Mouse (Mus musculus): ENCODE data around the gene Cog5. TPM values are rescaled to one million over a fixed set of nuclear protein-coding genes. Genes with fewer than 3 reads are reported as not detected.

Gene Cog5
- polyA plus RNA-seq, 1 experiment from 2014 or later, result 33.1 TPM

DNA sequence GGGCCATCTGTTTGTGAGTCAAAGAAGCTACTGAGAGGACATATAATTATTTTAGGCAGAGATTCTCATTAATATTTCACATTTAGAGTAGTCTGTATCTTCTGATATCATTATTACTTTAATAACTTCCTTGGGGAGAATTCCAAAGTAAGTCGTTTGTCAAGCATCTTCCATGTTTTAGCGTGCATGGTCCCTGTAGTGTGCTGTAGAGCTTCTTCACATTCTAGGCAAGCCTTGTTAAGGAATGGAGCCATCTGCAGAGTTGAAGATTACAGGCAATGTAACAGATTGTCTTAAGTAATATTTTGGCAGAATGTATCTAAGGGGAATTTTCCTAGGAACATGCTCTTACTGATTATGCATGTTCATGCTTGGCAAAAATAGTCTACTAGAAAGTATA, 171.8 kb downstream of the Cog5 start:
- no peak overlapping the region for H3K4me3 ChIP-seq
- peaks cover 12% of the 10 kb centered on the region for H3K36me3 ChIP-seq
- H3K27me3 ChIP-seq, result no peaks in the 10 kb centered on the region
- no peak overlapping the region for H3K9ac ChIP-seq
- WGBS, result 75% methylated on average over 2 of the region's 2 CpGs
- no peaks in the 10 kb centered on the region for H3K9me3 ChIP-seq
- H3K27ac ChIP-seq (replicated peaks), result no peak overlapping the region
- ATAC-seq (ENCODE audit: low read depth), result no peak
- H3K4me1 ChIP-seq (replicated peaks), result peaks cover 7% of the 10 kb centered on the region; the same call in 1 of the 2 replicates
- no peak overlapping the region for H3K4me2 ChIP-seq

DNA sequence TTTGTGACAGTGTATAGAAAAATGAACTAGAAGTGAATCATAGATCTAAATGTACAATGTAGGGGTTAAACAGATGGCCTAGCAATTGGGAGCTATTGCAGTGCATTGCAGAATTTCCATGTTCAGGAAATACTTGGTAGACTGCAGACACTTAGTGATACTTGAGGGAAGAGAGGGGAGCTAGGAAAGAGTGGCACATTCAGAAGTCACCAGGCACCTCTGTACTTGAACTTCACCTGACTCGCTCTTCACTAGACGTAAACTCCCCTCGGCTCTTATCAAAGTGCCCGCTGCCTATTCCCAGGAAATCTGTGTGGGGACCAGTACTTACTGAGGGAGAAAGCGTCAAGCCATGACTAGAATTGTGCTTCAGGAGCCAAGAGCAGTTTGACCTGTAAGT, 180.8 kb downstream of the Cog5 start:
- WGBS, result 75% methylated on average over 5 of the region's 5 CpGs
- 0 out of 2 replicates have a peak, but pooled peaks cover 4% of the 10 kb centered on the region for H3K36me3 ChIP-seq
- H3K4me2 ChIP-seq, result no peak overlapping the region
- H3K27me3 ChIP-seq, result no peaks in the 10 kb centered on the region
- no peak for ATAC-seq (ENCODE audit: low read depth)
- no peak overlapping the region for H3K4me3 ChIP-seq
- no peaks in the 10 kb centered on the region for H3K9me3 ChIP-seq
- 0 out of 2 replicates have a peak, but pooled peaks cover 5% of the 10 kb centered on the region for H3K4me1 ChIP-seq (replicated peaks)
- no peak overlapping the region for H3K9ac ChIP-seq
- H3K27ac ChIP-seq (replicated peaks), result no peak overlapping the region

DNA sequence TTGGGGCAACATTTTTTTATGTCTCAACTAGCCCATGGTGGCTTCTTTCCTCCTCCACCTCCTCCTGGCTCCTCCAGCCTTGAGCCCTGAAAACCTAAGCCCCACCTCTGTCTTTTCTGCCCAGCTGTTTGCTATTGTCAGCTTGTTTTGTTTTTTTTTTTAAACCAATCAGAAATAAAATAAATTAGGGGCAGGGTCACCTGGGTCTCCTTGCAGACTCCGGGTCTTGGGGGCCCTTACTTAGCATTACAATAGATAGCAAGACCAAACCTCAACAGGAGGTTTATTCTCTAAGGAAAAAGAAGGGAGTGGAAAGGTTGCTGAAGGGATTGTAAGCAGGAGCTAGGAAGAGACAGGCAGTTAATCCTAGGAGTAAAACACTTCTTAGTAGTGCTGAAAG, 181.5 kb downstream of the Cog5 start:
- 5% methylated on average over 1 of the region's 1 CpGs for WGBS
- no peaks in the 10 kb centered on the region for H3K27me3 ChIP-seq
- H3K36me3 ChIP-seq, result 0 out of 2 replicates have a peak, but pooled peaks cover 4% of the 10 kb centered on the region
- 0 out of 2 replicates have a peak, but pooled peaks cover 5% of the 10 kb centered on the region for H3K4me1 ChIP-seq (replicated peaks)
- H3K9ac ChIP-seq, result no peak overlapping the region
- H3K9me3 ChIP-seq, result no peaks in the 10 kb centered on the region
- no peak overlapping the region for H3K27ac ChIP-seq (replicated peaks)
- H3K4me3 ChIP-seq, result no peak overlapping the region
- no peak overlapping the region for H3K4me2 ChIP-seq
- ATAC-seq (ENCODE audit: low read depth), result no peak

DNA sequence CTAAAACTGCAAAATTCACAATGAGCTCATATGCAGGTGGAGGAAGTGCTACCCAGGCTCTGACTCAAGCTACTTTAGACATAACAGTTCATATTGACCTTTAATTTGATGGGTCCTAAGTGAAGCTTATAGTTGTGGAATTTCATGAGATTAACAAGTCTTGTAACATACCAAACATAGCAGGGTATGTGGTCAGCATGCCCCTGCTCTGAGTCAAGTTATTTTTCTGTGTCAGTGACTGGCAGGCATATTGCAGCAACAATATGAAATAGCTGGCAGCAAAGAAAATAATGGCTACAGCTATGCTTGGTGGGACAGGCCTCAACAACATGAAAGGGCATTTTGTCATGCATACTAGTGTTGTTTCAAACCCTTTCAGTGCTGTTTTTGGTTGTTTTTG, 183.9 kb downstream of the Cog5 start:
- Histone ChIP-seq H3K4me3 (no peak overlapping the region), H3K27me3 (no peaks in the 10 kb centered on the region), H3K9me3 (no peaks in the 10 kb centered on the region), H3K9ac (no peak overlapping the region), H3K36me3 (peaks cover 16% of the 10 kb centered on the region), H3K27ac (replicated peaks) (no peak overlapping the region), H3K4me1 (replicated peaks) (0 out of 2 replicates have a peak, but pooled peaks cover 5% of the 10 kb centered on the region), H3K4me2 (no peak overlapping the region)
- ATAC-seq (ENCODE audit: low read depth), result no peak

DNA sequence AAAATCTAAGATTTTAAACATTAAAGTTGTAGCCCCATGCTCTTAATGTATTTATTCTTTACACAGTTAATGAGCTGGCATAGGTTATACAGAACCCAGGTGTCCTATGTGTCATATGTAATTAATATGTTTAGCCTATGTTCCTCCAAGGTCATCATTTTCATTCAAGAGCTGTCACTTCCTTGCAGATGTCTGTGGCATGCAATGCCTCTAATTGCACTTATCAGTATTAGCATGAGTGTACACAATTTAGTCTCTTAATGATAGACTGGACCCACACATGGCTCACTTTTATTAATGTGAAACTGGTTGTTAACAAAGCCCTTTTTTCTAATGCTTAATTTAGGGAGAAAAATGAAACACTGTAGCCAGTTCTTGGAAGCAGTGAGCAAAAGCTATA, 184.6 kb downstream of the Cog5 start:
- ATAC-seq (ENCODE audit: low read depth), result no peak
- Histone ChIP-seq H3K27ac (replicated peaks) (no peak overlapping the region), H3K4me3 (no peak overlapping the region), H3K9ac (no peak overlapping the region), H3K4me2 (no peak overlapping the region), H3K9me3 (no peaks in the 10 kb centered on the region), H3K36me3 (peaks cover 16% of the 10 kb centered on the region), H3K4me1 (replicated peaks) (0 out of 2 replicates have a peak, but pooled peaks cover 5% of the 10 kb centered on the region), H3K27me3 (no peaks in the 10 kb centered on the region)

DNA sequence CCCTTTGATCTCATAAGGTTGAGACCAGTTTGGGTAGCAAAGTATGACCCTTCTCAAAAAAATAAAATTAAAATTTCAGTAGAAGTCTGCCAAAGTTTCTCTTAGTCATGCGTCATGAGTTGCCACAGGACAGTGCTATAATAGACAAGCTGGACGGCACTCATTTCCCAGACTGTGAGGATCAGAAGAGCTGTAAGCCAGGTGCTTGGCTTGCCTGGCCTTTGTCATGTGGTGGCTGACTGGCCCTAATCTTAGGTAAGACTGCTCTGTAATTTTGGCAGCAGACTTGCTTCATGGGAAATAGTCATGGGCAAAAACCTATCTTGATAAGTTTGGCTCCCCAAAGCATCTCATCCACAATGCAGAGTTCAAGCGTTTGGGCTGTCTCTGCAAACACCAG, 191.4 kb downstream of the Cog5 start:
- no peaks in the 10 kb centered on the region for H3K4me1 ChIP-seq (replicated peaks)
- no peaks in the 10 kb centered on the region for H3K27me3 ChIP-seq
- H3K36me3 ChIP-seq, result peaks cover 12% of the 10 kb centered on the region
- H3K27ac ChIP-seq (replicated peaks), result no peak overlapping the region
- no peak overlapping the region for H3K4me2 ChIP-seq
- WGBS, result 97% methylated on average over 3 of the region's 3 CpGs
- H3K9me3 ChIP-seq, result no peaks in the 10 kb centered on the region
- ATAC-seq (ENCODE audit: low read depth), result no peak
- H3K4me3 ChIP-seq, result no peak overlapping the region
- no peak overlapping the region for H3K9ac ChIP-seq

DNA sequence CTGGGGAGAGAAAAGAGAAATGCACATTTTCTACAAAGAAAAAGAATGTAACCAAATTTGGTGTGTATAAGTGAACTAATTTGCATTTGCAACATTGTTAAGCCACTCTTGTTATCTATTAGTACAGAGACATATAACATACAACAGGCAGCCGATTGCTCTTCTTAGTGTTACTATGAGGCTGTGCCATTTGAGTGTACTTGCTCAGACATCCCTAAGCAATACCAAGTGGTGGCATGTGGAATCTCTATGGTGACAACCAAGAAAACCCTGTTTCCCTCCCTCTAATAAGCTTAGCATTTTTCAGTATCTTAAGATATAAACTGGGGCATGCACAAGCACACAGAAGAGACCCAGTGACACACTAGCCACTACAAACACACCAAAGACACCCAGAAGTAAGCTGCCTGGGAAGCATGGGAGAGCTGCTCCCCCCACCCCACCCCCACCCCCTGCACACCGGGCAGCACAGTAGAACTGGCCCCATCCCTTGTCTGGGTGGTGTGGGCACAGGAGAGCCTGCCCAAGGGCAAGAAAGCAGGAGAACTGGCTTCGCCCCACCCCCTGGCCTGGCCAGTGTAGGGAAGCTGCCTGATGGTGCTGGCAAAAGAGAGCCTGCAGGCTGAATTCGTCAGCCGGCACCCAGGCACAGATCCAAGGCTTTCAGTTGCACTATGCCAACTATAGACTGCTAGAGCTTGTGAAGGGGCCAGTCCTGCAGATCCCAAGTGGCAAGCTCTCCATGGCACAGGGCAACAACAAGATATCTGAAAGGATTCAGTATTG, 194.2 kb downstream of the Cog5 start:
- H3K27ac ChIP-seq (replicated peaks), result no peak overlapping the region
- WGBS, result 80% methylated on average over 5 of the region's 5 CpGs

DNA sequence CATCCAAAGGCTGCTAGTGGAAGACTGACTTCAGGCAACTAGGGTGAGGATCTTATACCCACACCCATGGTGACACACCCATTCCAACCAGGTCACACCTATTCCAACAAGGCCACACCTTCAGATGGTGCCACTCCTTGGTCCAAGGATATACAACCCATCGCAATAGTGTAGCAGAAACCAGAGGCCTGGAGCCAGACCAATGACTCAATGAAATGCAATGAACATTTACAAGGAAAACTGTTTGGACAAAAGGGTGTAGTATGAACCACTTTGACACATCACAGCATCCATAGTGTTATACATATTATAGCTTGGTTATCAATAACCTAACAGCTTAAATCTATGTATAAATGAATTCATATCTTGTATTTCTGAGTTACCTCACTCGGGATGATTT, 194.9 kb downstream of the Cog5 start:
- 94% methylated on average over 2 of the region's 2 CpGs for WGBS
- Histone ChIP-seq H3K9ac (no peak overlapping the region), H3K4me1 (replicated peaks) (no peaks in the 10 kb centered on the region), H3K4me2 (no peak overlapping the region), H3K27me3 (no peaks in the 10 kb centered on the region), H3K4me3 (no peak overlapping the region), H3K9me3 (no peaks in the 10 kb centered on the region), H3K27ac (replicated peaks) (no peak overlapping the region), H3K36me3 (no peaks in the 10 kb centered on the region)
- no peak for ATAC-seq (ENCODE audit: low read depth)

More for the DNA sequence above, 194.2 kb downstream of the Cog5 start:
- Histone ChIP-seq H3K4me3 (no peak overlapping the region), H3K27me3 (no peaks in the 10 kb centered on the region), H3K9ac (no peak overlapping the region), H3K4me1 (replicated peaks) (no peaks in the 10 kb centered on the region), H3K36me3 (no peaks in the 10 kb centered on the region), H3K4me2 (no peak overlapping the region), H3K9me3 (no peaks in the 10 kb centered on the region)
- no peak for ATAC-seq (ENCODE audit: low read depth)

DNA sequence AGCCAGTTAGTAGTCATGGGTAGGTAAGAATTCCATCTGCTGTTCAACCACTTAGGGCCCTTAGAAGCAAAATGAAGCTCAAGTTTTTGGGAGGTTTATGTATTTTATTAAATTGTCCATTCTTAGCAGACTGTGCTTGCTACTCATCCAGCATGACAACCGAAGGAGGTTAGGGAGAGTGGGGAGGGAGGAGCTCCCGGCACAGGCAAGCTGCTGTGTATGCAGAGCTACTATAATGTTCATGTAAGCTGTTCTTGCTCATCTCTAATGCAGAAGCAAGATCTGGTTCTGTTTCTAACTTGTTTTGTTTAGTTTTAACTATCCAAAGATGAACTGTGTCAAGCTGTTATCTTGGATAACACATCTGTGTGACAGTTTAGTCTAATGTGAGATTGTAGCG, 199.4 kb downstream of the Cog5 start:
- no peaks in the 10 kb centered on the region for H3K36me3 ChIP-seq

DNA sequence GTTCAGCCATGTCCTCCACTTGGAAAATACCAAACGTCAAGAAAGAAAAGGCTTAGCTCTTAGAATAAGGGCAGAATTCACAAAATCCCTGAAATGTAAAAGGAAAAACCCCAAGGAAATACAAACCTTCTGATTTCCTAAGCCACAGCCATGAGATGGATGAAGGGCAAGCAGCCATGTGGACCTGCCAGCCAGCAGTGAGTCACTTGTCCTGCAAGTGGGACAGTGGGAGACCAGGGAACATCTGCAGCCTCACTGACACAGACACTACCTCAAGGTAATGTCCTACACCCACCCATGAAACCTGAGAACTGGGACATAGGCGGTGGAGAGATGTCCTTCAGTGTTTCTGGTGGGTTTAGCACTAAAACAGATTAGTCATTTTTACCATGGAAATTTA, 200.1 kb downstream of the Cog5 start:
- Histone ChIP-seq H3K27me3 (no peaks in the 10 kb centered on the region), H3K9me3 (no peaks in the 10 kb centered on the region), H3K4me3 (no peak overlapping the region), H3K36me3 (no peaks in the 10 kb centered on the region), H3K9ac (no peak overlapping the region), H3K4me2 (no peak overlapping the region), H3K27ac (replicated peaks) (no peak overlapping the region), H3K4me1 (replicated peaks) (no peaks in the 10 kb centered on the region)
- WGBS, result 88% methylated on average over 2 of the region's 2 CpGs
- no peak for ATAC-seq (ENCODE audit: low read depth)

More for the DNA sequence above, 199.4 kb downstream of the Cog5 start:
- H3K27me3 ChIP-seq, result no peaks in the 10 kb centered on the region
- H3K27ac ChIP-seq (replicated peaks), result no peak overlapping the region
- H3K4me1 ChIP-seq (replicated peaks), result no peaks in the 10 kb centered on the region
- H3K4me3 ChIP-seq, result no peak overlapping the region
- no peak for ATAC-seq (ENCODE audit: low read depth)
- no peaks in the 10 kb centered on the region for H3K9me3 ChIP-seq
- no peak overlapping the region for H3K9ac ChIP-seq
- WGBS, result 75% methylated on average over 3 of the region's 3 CpGs
- no peak overlapping the region for H3K4me2 ChIP-seq

DNA sequence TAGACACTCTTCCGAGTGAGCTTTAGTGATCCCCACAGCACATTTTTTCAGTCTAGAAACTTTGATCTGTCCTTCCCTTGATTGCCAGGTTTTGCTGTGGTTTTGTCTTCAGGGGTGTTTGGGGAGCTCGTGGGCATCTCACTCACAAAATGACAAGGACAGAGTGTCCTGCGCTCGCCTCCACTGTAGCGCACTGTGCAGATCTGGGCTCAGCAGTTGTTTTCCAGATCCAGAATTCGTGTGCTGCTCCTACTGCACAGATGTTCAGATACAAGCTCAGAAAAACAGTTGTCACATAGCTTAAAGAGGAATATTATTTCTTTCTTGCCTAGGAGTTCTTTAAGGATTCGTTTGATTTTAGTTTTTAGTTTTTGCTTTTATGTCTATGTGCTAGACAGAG, 203.1 kb downstream of the Cog5 start:
- no peak overlapping the region for H3K4me2 ChIP-seq
- no peaks in the 10 kb centered on the region for H3K9me3 ChIP-seq
- no peaks in the 10 kb centered on the region for H3K4me1 ChIP-seq (replicated peaks)
- no peak overlapping the region for H3K27ac ChIP-seq (replicated peaks)
- no peaks in the 10 kb centered on the region for H3K36me3 ChIP-seq
- H3K9ac ChIP-seq, result no peak overlapping the region
- 86% methylated on average over 7 of the region's 7 CpGs for WGBS
- H3K4me3 ChIP-seq, result no peak overlapping the region
- no peaks in the 10 kb centered on the region for H3K27me3 ChIP-seq
- ATAC-seq (ENCODE audit: low read depth), result no peak

DNA sequence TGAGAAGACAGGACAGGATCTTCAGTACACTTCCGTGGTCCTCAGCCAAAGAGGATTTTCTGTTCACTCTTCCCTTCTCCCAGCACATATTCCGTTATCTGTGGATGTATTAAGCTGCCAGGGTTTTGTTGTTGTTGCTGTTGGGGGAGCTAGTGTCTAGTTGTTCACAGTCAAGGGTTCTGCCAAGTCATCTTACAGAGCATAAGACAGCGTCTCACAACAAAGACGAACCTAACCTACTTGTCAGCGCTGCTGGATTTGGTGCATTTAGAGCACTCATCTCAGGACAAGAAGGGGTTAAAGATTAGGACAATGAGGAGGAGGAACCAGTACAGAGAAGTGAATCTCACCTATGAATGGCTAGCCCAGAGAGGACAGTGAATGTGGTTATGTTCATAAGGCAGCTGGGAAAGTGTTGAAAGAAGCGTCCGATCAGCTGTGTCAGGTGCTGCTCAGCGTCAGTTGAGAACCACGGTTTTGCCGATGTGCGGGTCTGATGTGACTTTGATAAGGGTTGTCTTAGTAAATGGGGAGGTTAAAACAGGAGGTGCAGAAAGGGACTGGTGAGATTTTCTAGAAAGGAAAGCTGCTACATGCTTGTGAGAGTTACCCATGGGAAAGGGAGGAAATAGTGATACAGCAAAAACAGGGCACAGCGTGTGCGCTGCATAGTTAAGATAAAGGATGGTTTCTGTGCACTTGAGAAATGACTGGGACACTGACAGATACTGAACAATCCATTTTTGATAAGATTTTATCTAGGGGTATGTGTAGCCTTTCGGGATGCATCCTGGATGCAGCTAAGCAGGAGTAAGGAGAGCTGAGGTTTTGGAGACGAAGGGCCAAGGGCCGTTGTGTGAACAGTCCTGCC, 208.2 kb downstream of the Cog5 start:
- Histone ChIP-seq H3K27ac (replicated peaks) (no peak overlapping the region), H3K27me3 (no peaks in the 10 kb centered on the region), H3K9me3 (no peaks in the 10 kb centered on the region), H3K36me3 (no peaks in the 10 kb centered on the region), H3K4me3 (no peak overlapping the region), H3K4me2 (no peak overlapping the region), H3K4me1 (replicated peaks) (no peaks in the 10 kb centered on the region), H3K9ac (no peak overlapping the region)
- no peak for ATAC-seq (ENCODE audit: low read depth)
- 93% methylated on average over 16 of the region's 16 CpGs for WGBS
